Mouse (Mus musculus) heart, embryonic 11.5 days (tissue): ENCODE results near the gene Aar2. TPM values are rescaled to one million over a fixed set of nuclear protein-coding genes. Genes with fewer than 3 reads are reported as not detected.
A peak's percentile ranks its signal among the peaks of the same experiment; 100 is the strongest.

Experiments used
- ATAC-seq: fragments of 200-750 bp; cut with Nextera tagmentation; replicated peaks from 2 replicates; pipeline ENCODE4 v1.8.0; 2017; ENCODE audit warnings: moderate library complexity; ENCODE audit not compliant: insufficient number of reproducible peaks, low FRiP score, low TSS enrichment
- H3K27ac ChIP-seq: fragments of 300-500 bp; sonication (generic); 2 replicates; pipeline ENCODE4 v1.5.1; 2014; ENCODE audit warnings: mild to moderate bottlenecking, low read depth, low read length
- H3K27me3 ChIP-seq: fragments of 300-500 bp; sonication (generic); 2 replicates; pipeline ENCODE4 v1.6.1; 2014; ENCODE audit warnings: mild to moderate bottlenecking, low read length, mixed read lengths; ENCODE audit not compliant: control insufficient read depth, insufficient read depth
- H3K36me3 ChIP-seq: fragments of 300-500 bp; sonication (generic); 2 replicates; pipeline ENCODE4 v1.6.1; 2014; ENCODE audit warnings: mild to moderate bottlenecking, low read length, moderate library complexity, mixed read lengths; ENCODE audit not compliant: control insufficient read depth, insufficient read depth
- H3K4me1 ChIP-seq: fragments of 300-500 bp; sonication (generic); 2 replicates; pipeline ENCODE4 v1.6.1; 2014; ENCODE audit warnings: low read length; ENCODE audit not compliant: control insufficient read depth, insufficient read depth
- H3K4me2 ChIP-seq: fragments of 300-500 bp; sonication (generic); 2 replicates; pipeline ENCODE4 v1.6.1; 2014; ENCODE audit warnings: mild to moderate bottlenecking, moderate library complexity
- H3K4me3 ChIP-seq: fragments of 300-500 bp; sonication (generic); 2 replicates; pipeline ENCODE4 v1.5.1; 2014; ENCODE audit warnings: low read depth, low read length
- H3K9ac ChIP-seq: fragments of 300-500 bp; sonication (generic); 2 replicates; pipeline ENCODE4 v1.6.1; 2014; ENCODE audit warnings: mild to moderate bottlenecking, low read depth, low read length, moderate library complexity
- H3K9me3 ChIP-seq: fragments of 300-500 bp; sonication (generic); replicated peaks from 2 replicates; pipeline ENCODE4 v1.6.1; 2016; ENCODE audit warnings: low read length; ENCODE audit not compliant: control insufficient read depth
- WGBS: fragments of 180-500 bp; shearing (Covaris S2); extraction: QIAGEN DNeasy Blood & Tissue Kit; methylation state at CpG from one replicate; pipeline ENCODE4 v1.1.7; 2014; ENCODE audit not compliant: insufficient replicate concordance; 5-methylcytosine and 5-hydroxymethylcytosine counted together
- polyA plus RNA-seq: library from polyadenylated mRNA; unstranded; fragments of >200 nt; fragmentation: Nextera tagmentation; extraction: Ambion mirVana; gene quantifications from 2 replicates; pipeline ENCODE4 v1.2.1, GENCODE M21; 2014

The Aar2 gene
- polyA plus RNA-seq: 26.5 and 27.0 TPM in 2 replicates

- H3K4me3 ChIP-seq: peak within 1 kb of the TSS; percentile 94
- H3K9ac ChIP-seq: peak within 1 kb of the TSS; percentile 94
- peak within 1 kb of the TSS; percentile 76 for H3K27ac ChIP-seq
- H3K4me1 ChIP-seq: peaks cover 3% of the 10 kb centered on the region; the same call in 1 of the 2 replicates
- ATAC-seq: no peak
- no peaks in the 10 kb centered on the region for H3K9me3 ChIP-seq
- H3K36me3 ChIP-seq: peaks cover 4% of the 10 kb centered on the region; the same call in 1 of the 2 replicates
- peak within 1 kb of the TSS; percentile 89 for H3K4me2 ChIP-seq
- H3K27me3 ChIP-seq: no peaks in the 10 kb centered on the region
- 5% methylated on average over 39 of the region's 39 CpGs for WGBS
Measured at GRCm38 (mm10) chr2:156547123-156547891, at the start of gene Aar2. TSS of gene Aar2 (plus strand) at chr2:156547584.

GRCm38 (mm10) chr2:156497915-156498314 lies 49.5 kb upstream of the Aar2 start:
- H3K27me3 ChIP-seq: no peaks in the 10 kb centered on the region
- no peak overlapping the region for H3K4me3 ChIP-seq
- WGBS: 52% methylated on average over 5 of the region's 5 CpGs
- H3K9ac ChIP-seq: no peak overlapping the region
- H3K4me2 ChIP-seq: no peak overlapping the region
- H3K9me3 ChIP-seq: no peaks in the 10 kb centered on the region
- H3K4me1 ChIP-seq: 0 out of 2 replicates have a peak, but pooled peaks cover 6% of the 10 kb centered on the region
- H3K36me3 ChIP-seq: no peaks in the 10 kb centered on the region
- ATAC-seq: no peak
- no peak overlapping the region for H3K27ac ChIP-seq

GRCm38 (mm10) chr2:156501025-156501424 lies 46.4 kb upstream of the Aar2 start:
- H3K4me2 ChIP-seq: no peak overlapping the region
- 83% methylated on average over 1 of the region's 1 CpGs for WGBS
- H3K27ac ChIP-seq: no peak overlapping the region
- no peak overlapping the region for H3K9ac ChIP-seq
- no peaks in the 10 kb centered on the region for H3K36me3 ChIP-seq
- no peak overlapping the region for H3K4me3 ChIP-seq
- H3K27me3 ChIP-seq: no peaks in the 10 kb centered on the region
- no peaks in the 10 kb centered on the region for H3K4me1 ChIP-seq
- H3K9me3 ChIP-seq: no peaks in the 10 kb centered on the region
- ATAC-seq: no peak

GRCm38 (mm10) chr2:156505533-156505932 lies 41.9 kb upstream of the Aar2 start:
- ATAC-seq: no peak
- Histone ChIP-seq H3K4me3 (no peak overlapping the region), H3K4me2 (no peak overlapping the region), H3K27ac (no peak overlapping the region), H3K27me3 (no peaks in the 10 kb centered on the region), H3K36me3 (no peaks in the 10 kb centered on the region), H3K4me1 (no peaks in the 10 kb centered on the region), H3K9ac (no peak overlapping the region), H3K9me3 (no peaks in the 10 kb centered on the region)
- WGBS: 83% methylated on average over 13 of the region's 13 CpGs

- 83% methylated on average over 7 of the region's 7 CpGs for WGBS
Measured at GRCm38 (mm10) chr2:156512028-156512427, 35.4 kb upstream of the Aar2 start.

GRCm38 (mm10) chr2:156512561-156512960 lies 34.8 kb upstream of the Aar2 start:
- H3K9me3 ChIP-seq: no peaks in the 10 kb centered on the region
- no peaks in the 10 kb centered on the region for H3K27me3 ChIP-seq
- ATAC-seq: no peak
- H3K27ac ChIP-seq: no peak overlapping the region
- no peaks in the 10 kb centered on the region; the same call in 1 of the 2 replicates for H3K36me3 ChIP-seq
- no peak overlapping the region for H3K9ac ChIP-seq
- H3K4me2 ChIP-seq: no peak overlapping the region
- no peaks in the 10 kb centered on the region for H3K4me1 ChIP-seq
- 77% methylated on average over 3 of the region's 6 CpGs for WGBS
- no peak overlapping the region for H3K4me3 ChIP-seq

More at GRCm38 (mm10) chr2:156512028-156512427, 35.4 kb upstream of the Aar2 start:
- ATAC-seq: no peak
- Histone ChIP-seq H3K9me3 (no peaks in the 10 kb centered on the region), H3K4me2 (no peak overlapping the region), H3K9ac (no peak overlapping the region), H3K27me3 (no peaks in the 10 kb centered on the region), H3K4me1 (no peaks in the 10 kb centered on the region), H3K4me3 (no peak overlapping the region), H3K36me3 (no peaks in the 10 kb centered on the region; the same call in 1 of the 2 replicates), H3K27ac (no peak overlapping the region)

DNA sequence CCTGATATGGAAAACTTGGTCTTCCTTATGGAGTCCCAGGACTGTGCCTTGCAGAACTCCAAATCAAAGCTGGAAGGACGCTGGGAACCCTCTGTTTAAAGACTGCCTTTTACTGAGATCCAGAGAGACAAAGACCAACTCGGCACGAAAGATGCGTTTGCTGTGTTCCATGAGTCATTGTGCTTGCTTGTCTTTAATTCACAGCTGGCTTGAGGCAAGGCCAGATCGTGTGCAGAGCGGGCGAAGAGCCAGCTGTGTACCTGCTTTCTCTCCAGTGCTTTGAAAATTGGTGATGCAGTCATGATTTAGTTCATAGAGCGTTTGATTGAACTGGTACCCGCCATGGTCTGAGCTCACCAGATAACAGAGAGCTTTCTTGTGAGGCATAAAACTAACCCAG lies 32.3 kb upstream of the Aar2 start:
- Histone ChIP-seq H3K4me2 (no peak overlapping the region), H3K27ac (no peak overlapping the region), H3K4me1 (no peaks in the 10 kb centered on the region), H3K4me3 (no peak overlapping the region), H3K9me3 (no peaks in the 10 kb centered on the region), H3K36me3 (no peaks in the 10 kb centered on the region; the same call in 1 of the 2 replicates), H3K9ac (no peak overlapping the region), H3K27me3 (no peaks in the 10 kb centered on the region)
- ATAC-seq: no peak
- 80% methylated on average over 9 of the region's 9 CpGs for WGBS

DNA sequence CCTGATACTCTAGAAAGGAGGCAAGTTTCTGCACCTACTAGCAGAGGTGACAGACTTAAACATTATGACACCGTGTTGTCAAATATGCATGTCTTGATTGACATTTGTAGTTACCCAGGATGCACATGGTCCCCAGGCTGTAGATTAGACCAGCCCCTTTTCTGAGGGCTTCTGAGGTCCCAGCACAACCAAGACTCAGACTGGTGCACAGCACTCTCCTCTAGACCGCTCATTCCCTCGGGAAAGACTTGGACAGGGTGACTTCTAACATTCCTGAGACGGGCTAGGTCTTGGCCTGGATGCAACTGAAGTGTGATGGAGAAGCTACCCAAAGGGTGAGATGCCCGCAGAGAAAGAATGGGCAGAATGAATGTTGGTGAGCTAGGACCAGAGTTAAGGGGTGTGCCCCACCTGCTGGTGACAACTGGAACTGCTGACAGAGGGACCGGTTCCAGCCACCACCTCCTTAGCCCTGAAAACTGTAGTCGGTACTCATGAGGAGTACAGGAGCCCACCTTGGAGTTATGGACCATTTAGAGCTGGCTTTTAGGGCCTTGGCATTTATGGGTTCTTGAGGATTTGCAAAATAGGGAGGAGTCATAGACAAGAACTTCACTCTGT lies 31.7 kb upstream of the Aar2 start:
- no peak overlapping the region for H3K4me3 ChIP-seq

More for the DNA sequence above, 31.7 kb upstream of the Aar2 start:
- Histone ChIP-seq H3K27me3 (no peaks in the 10 kb centered on the region), H3K9me3 (no peaks in the 10 kb centered on the region), H3K36me3 (no peaks in the 10 kb centered on the region; the same call in 1 of the 2 replicates), H3K9ac (no peak overlapping the region), H3K27ac (no peak overlapping the region), H3K4me2 (no peak overlapping the region), H3K4me1 (no peaks in the 10 kb centered on the region)
- ATAC-seq: no peak
- 22% methylated on average over 7 of the region's 7 CpGs for WGBS
